ENCODE assay signal across 25 mouse cellular contexts in genomic region chr13:97683836-97684235, GRCm38 (mm10).
DNase-seq lines count a peak whose midpoint lies in the region; ATAC-seq and TF ChIP-seq lines count a peak whose summit lies in the region.
"Had no signal": no experiment of that assay in that cellular context is flagged by ENCODE, and none has a peak within 500 bp of the region (broad histone marks: within the 10 kb centered on the region; RNA-seq: fewer than 3 reads in every experiment).

No protein-coding gene starts in this region.

- WGBS in kidney, adult 2 months = 75% methylated on average over 6 of the region's 6 CpGs
- WGBS in kidney, embryonic 16.5 days = 89% methylated on average over 6 of the region's 6 CpGs
- 74% methylated on average over 6 of the region's 6 CpGs for WGBS in liver, adult 2 months
- 75% methylated on average over 6 of the region's 6 CpGs for WGBS in liver, embryonic 12.5 days (ENCODE audit: insufficient replicate concordance)
- WGBS in limb, embryonic 10.5 days = 86% methylated on average over 6 of the region's 6 CpGs

- H3K79me2 ChIP-seq in liver, adult 2 months (ENCODE audit: control insufficient read depth, insufficient read depth, low read length) = no peaks in the 10 kb centered on the region

- no peak for TF ChIP-seq CTCF in kidney, adult 2 months (conservative IDR thresholded peaks at IDR 0.05; ENCODE audit: insufficient read depth, insufficient read length, low read depth, low read length)
- TF ChIP-seq CTCF in liver, adult 2 months (IDR thresholded peaks at IDR 0.05; ENCODE audit: low read depth, low read length) = no peak

- peak; percentile 62 for DNase-seq in kidney, adult 2 months
- peak; percentile 45 for DNase-seq in liver, adult 2 months (ENCODE audit: extremely low read depth, low read depth, low spot score)
- DNase-seq in limb, embryonic 10.5 days (ENCODE audit: low spot score) = peak; percentile 15
- DNase-seq in cerebellum, postnatal 14 days = no peak
- DNase-seq: adrenal gland, adult 8-10 months; adrenal gland, postnatal 25 days; cerebellum, adult 11-12 months; cerebellum, adult 9-10 months; cerebellum, postnatal 25 days; forebrain, postnatal 0 days; gastrocnemius, adult 2 months; gastrocnemius, postnatal 14 days; heart, adult 18-20 months; heart, postnatal 10 days; heart, postnatal 4 days had no signal

- H3K4me1 ChIP-seq in kidney, adult 2 months (ENCODE audit: control insufficient read depth, insufficient read depth, low read length) = no peaks in the 10 kb centered on the region
- peaks cover 8% of the 10 kb centered on the region for H3K4me1 ChIP-seq in kidney, embryonic 16.5 days (ENCODE audit: insufficient read depth, low read length)
- H3K4me1 ChIP-seq in liver, adult 2 months (ENCODE audit: control insufficient read depth, insufficient read depth, low read length) = no peaks in the 10 kb centered on the region
- H3K4me1 ChIP-seq in liver, embryonic 12.5 days = peaks cover 9% of the 10 kb centered on the region
- peaks cover 10% of the 10 kb centered on the region for H3K4me1 ChIP-seq in limb, embryonic 10.5 days
- H3K4me1 ChIP-seq: heart, embryonic 15.5 days had no signal

- H3K4me2 ChIP-seq in kidney, embryonic 16.5 days (replicated peaks; ENCODE audit: low read depth, low read length) = no peak overlapping the region
- H3K4me2 ChIP-seq in liver, embryonic 12.5 days = no peak overlapping the region
- H3K4me2 ChIP-seq: embryonic facial prominence, embryonic 12.5 days; embryonic facial prominence, embryonic 15.5 days; heart, embryonic 12.5 days; heart, embryonic 15.5 days; hindbrain, embryonic 14.5 days had no signal

- no peaks in the 10 kb centered on the region for H3K27me3 ChIP-seq in kidney, adult 2 months (replicated peaks; ENCODE audit: control insufficient read depth, insufficient read depth, low read length)
- H3K27me3 ChIP-seq in kidney, embryonic 16.5 days (ENCODE audit: insufficient read depth, low read length) = no peaks in the 10 kb centered on the region
- no peaks in the 10 kb centered on the region for H3K27me3 ChIP-seq in liver, adult 2 months (ENCODE audit: control insufficient read depth, insufficient read depth, low read length)
- no peaks in the 10 kb centered on the region; the same call in 1 of the 2 replicates for H3K27me3 ChIP-seq in liver, embryonic 12.5 days (replicated peaks)
- H3K27me3 ChIP-seq in limb, embryonic 10.5 days (ENCODE audit: low read depth, poor library complexity, severe bottlenecking) = 0 out of 2 replicates have a peak, but pooled peaks cover 6% of the 10 kb centered on the region
- H3K27me3 ChIP-seq: embryonic facial prominence, embryonic 12.5 days; embryonic facial prominence, embryonic 15.5 days; heart, embryonic 12.5 days; heart, embryonic 15.5 days had no signal

- no peak for TF ChIP-seq POLR2A in kidney, adult 2 months (IDR thresholded peaks at IDR 0.05; ENCODE audit: low read depth, low read length)
- TF ChIP-seq POLR2A in liver, adult 2 months (IDR thresholded peaks at IDR 0.05; ENCODE audit: extremely low read depth, insufficient read depth, low read length) = no peak

- H3K27ac ChIP-seq in kidney, adult 2 months (ENCODE audit: insufficient read depth, low read depth, low read length) = no peak overlapping the region
- H3K27ac ChIP-seq in kidney, embryonic 16.5 days (ENCODE audit: low read length) = no peak overlapping the region
- no peak overlapping the region for H3K27ac ChIP-seq in liver, adult 2 months (replicated peaks; ENCODE audit: insufficient read depth, low read depth, low read length)
- no peak overlapping the region for H3K27ac ChIP-seq in liver, embryonic 12.5 days
- no peak overlapping the region for H3K27ac ChIP-seq in limb, embryonic 10.5 days
- H3K27ac ChIP-seq: embryonic facial prominence, embryonic 12.5 days; embryonic facial prominence, embryonic 15.5 days; gastrocnemius, adult 2 months; heart, embryonic 15.5 days; hindbrain, embryonic 14.5 days; hindbrain, postnatal 0 days had no signal

- ATAC-seq in kidney, embryonic 16.5 days (ENCODE audit: low FRiP score, low TSS enrichment) = no peak
- no peak for ATAC-seq in liver, embryonic 12.5 days
- ATAC-seq: CD4-positive, CD25-positive, alpha-beta regulatory T cell, adult 4 months; forebrain, embryonic 14.5 days; forebrain, postnatal 0 days; hindbrain, postnatal 0 days had no signal

- H3K9ac ChIP-seq in kidney, embryonic 16.5 days (replicated peaks; ENCODE audit: low read length) = no peak overlapping the region
- no peak overlapping the region for H3K9ac ChIP-seq in liver, adult 2 months (ENCODE audit: low read depth, low read length)
- H3K9ac ChIP-seq in liver, embryonic 12.5 days = no peak overlapping the region
- H3K9ac ChIP-seq: embryonic facial prominence, embryonic 12.5 days; embryonic facial prominence, embryonic 15.5 days; forebrain, postnatal 0 days; heart, embryonic 12.5 days; heart, embryonic 15.5 days; hindbrain, embryonic 14.5 days had no signal

- no peaks in the 10 kb centered on the region for H3K36me3 ChIP-seq in kidney, adult 2 months (ENCODE audit: control insufficient read depth, insufficient read depth, low read length)
- H3K36me3 ChIP-seq in kidney, embryonic 16.5 days (ENCODE audit: insufficient read depth, low read length) = no peaks in the 10 kb centered on the region
- H3K36me3 ChIP-seq in liver, adult 2 months (ENCODE audit: control insufficient read depth, insufficient read depth, low read length) = no peaks in the 10 kb centered on the region
- H3K36me3 ChIP-seq in liver, embryonic 12.5 days = no peaks in the 10 kb centered on the region
- no peaks in the 10 kb centered on the region for H3K36me3 ChIP-seq in limb, embryonic 10.5 days
- H3K36me3 ChIP-seq: embryonic facial prominence, embryonic 12.5 days; embryonic facial prominence, embryonic 15.5 days; heart, embryonic 12.5 days; heart, embryonic 15.5 days had no signal

- no peak overlapping the region for H3K4me3 ChIP-seq in kidney, adult 2 months (ENCODE audit: insufficient read depth, low read depth, low read length)
- no peak overlapping the region for H3K4me3 ChIP-seq in kidney, embryonic 16.5 days (ENCODE audit: low read length)
- no peak overlapping the region for H3K4me3 ChIP-seq in liver, adult 2 months (ENCODE audit: insufficient read depth, low read depth, low read length)
- no peak overlapping the region for H3K4me3 ChIP-seq in liver, embryonic 12.5 days
- H3K4me3 ChIP-seq in limb, embryonic 10.5 days = no peak overlapping the region
- H3K4me3 ChIP-seq: embryonic facial prominence, embryonic 12.5 days; embryonic facial prominence, embryonic 15.5 days; gastrocnemius, adult 2 months; heart, embryonic 12.5 days; heart, embryonic 15.5 days had no signal

- H3K9me3 ChIP-seq in kidney, embryonic 16.5 days (ENCODE audit: low read length) = no peaks in the 10 kb centered on the region
- H3K9me3 ChIP-seq in liver, embryonic 12.5 days (replicated peaks) = no peaks in the 10 kb centered on the region
- H3K9me3 ChIP-seq in limb, embryonic 10.5 days (replicated peaks) = no peaks in the 10 kb centered on the region
- H3K9me3 ChIP-seq: embryonic facial prominence, embryonic 12.5 days; embryonic facial prominence, embryonic 15.5 days; heart, embryonic 12.5 days; heart, embryonic 15.5 days had no signal

Comparison
In these comparisons a context has a peak if more than half of its experiments do, and no peak if none do; other contexts are left out.
1. DNase-seq: peak in kidney, adult 2 months (single experiment), liver, adult 2 months (single experiment) and limb, embryonic 10.5 days (single experiment); none in cerebellum, postnatal 14 days (0 of 2).